Mouse (Mus musculus) thymus, adult 2 months (tissue): ENCODE measurements around the gene Shf. TPM values are rescaled to one million over a fixed set of nuclear protein-coding genes. Genes with fewer than 3 reads are reported as not detected.
"Not testable (repeated sequence)": the region's sequence is repeated elsewhere in the genome, so short reads cannot be mapped to it uniquely, and the experiment has no call there.

Source experiments
- DNase-seq: peaks from one replicate; pipeline ENCODE4 v3.0.0; 2021
- H3K27ac ChIP-seq: fragments of 200-500 bp; 2 replicates; pipeline ENCODE4 v1.5.1; 2012; ENCODE audit warnings: low read length, control low read depth; ENCODE audit not compliant: control insufficient read depth, insufficient read depth
- H3K27me3 ChIP-seq: fragments of 200-500 bp; 2 replicates; pipeline ENCODE4 v1.6.1; 2012; ENCODE audit warnings: mild to moderate bottlenecking, low read length, moderate library complexity, mixed read lengths; ENCODE audit not compliant: control insufficient read depth, insufficient read depth
- H3K36me3 ChIP-seq: fragments of 200-500 bp; 2 replicates; pipeline ENCODE4 v1.6.1; 2012; ENCODE audit warnings: mild to moderate bottlenecking, low read length, moderate library complexity; ENCODE audit not compliant: control insufficient read depth, insufficient read depth
- H3K4me1 ChIP-seq: fragments of 200-500 bp; replicated peaks from 2 replicates; pipeline ENCODE4 v1.6.1; 2012; ENCODE audit warnings: low read length; ENCODE audit not compliant: control insufficient read depth, insufficient read depth
- H3K4me3 ChIP-seq: fragments of 200-500 bp; 2 replicates; pipeline ENCODE4 v1.5.1; 2012; ENCODE audit warnings: mild to moderate bottlenecking, low read length, control low read depth, moderate library complexity; ENCODE audit not compliant: control insufficient read depth, insufficient read depth
- CTCF ChIP-seq: fragments of 200-500 bp; IDR thresholded peaks from 2 replicates; pipeline ENCODE4 v1.5.1; 2012; ENCODE audit warnings: mild to moderate bottlenecking, control low read depth, low read length, moderate library complexity, borderline replicate concordance; ENCODE audit not compliant: control insufficient read depth, poor library complexity, insufficient read depth; ENCODE audit errors: extremely low read depth
- POLR2A ChIP-seq: fragments of 200-500 bp; IDR thresholded peaks from 2 replicates; pipeline ENCODE4 v1.6.1; 2012; ENCODE audit warnings: mild to moderate bottlenecking, low read length, control low read depth, moderate library complexity; ENCODE audit not compliant: control insufficient read depth, poor library complexity, insufficient read depth; ENCODE audit errors: extremely low read depth
- WGBS: fragments of 180-500 bp; shearing (Covaris S2); methylation state at CpG from one replicate; pipeline ENCODE4 v1.1.7; 2018; 5-methylcytosine and 5-hydroxymethylcytosine counted together
- polyA plus RNA-seq: library from polyadenylated mRNA; depleted of rRNA; stranded (reverse); fragments of >200 nt; gene quantifications from 2 replicates; pipeline ENCODE4 v1.2.3, GENCODE M21; 2012; rRNA removed

Gene Shf
- polyA plus RNA-seq = 36.3 and 41.9 TPM in 2 replicates

- Histone ChIP-seq H3K4me3 (peak within 1 kb of the TSS; percentile 61), H3K4me1 (peaks cover 24% of the 10 kb centered on the region), H3K36me3 (no peaks in the 10 kb centered on the region), H3K27ac (no peak within 1 kb of the TSS; the same call in 1 of the 2 replicates), H3K27me3 (no peaks in the 10 kb centered on the region)
- DNase-seq = peak; percentile 87
- WGBS = 1% methylated on average over 48 of the region's 54 CpGs
- no peak for TF ChIP-seq CTCF
- TF ChIP-seq POLR2A = peak; percentile 91
Measured at GRCm38 (mm10) chr2:122368995-122369739, at the start of gene Shf. Gene Shf (minus strand): TSS chr2:122369162.

GRCm38 (mm10) chr2:122408928-122409327 is 40.0 kb upstream of the Shf start:
- no peaks in the 10 kb centered on the region for H3K27me3 ChIP-seq
- WGBS = 18% methylated on average over 7 of the region's 7 CpGs
- no peaks in the 10 kb centered on the region for H3K4me1 ChIP-seq
- no peak for TF ChIP-seq POLR2A
- no peak for TF ChIP-seq CTCF
- H3K36me3 ChIP-seq = no peaks in the 10 kb centered on the region
- no peak for DNase-seq
- H3K4me3 ChIP-seq = no peak overlapping the region
- H3K27ac ChIP-seq = no peak overlapping the region

GRCm38 (mm10) chr2:122407607-122408006 is 38.6 kb upstream of the Shf start:
- H3K4me3 ChIP-seq = no peak overlapping the region
- no peak overlapping the region for H3K27ac ChIP-seq
- no peaks in the 10 kb centered on the region for H3K4me1 ChIP-seq
- TF ChIP-seq CTCF = no peak
- TF ChIP-seq POLR2A = no peak
- 98% methylated on average over 2 of the region's 2 CpGs for WGBS
- no peaks in the 10 kb centered on the region for H3K36me3 ChIP-seq
- no peak for DNase-seq
- H3K27me3 ChIP-seq = no peaks in the 10 kb centered on the region

GRCm38 (mm10) chr2:122396150-122396549 is 27.2 kb upstream of the Shf start:
- no peak for TF ChIP-seq POLR2A
- no peak for TF ChIP-seq CTCF
- Histone ChIP-seq H3K27ac (no peak overlapping the region), H3K4me1 (no peaks in the 10 kb centered on the region), H3K4me3 (no peak overlapping the region), H3K27me3 (no peaks in the 10 kb centered on the region), H3K36me3 (no peaks in the 10 kb centered on the region)
- DNase-seq = no peak
- 98% methylated on average over 1 of the region's 1 CpGs for WGBS

- not testable (repeated sequence) for H3K4me1 ChIP-seq, DNase-seq, H3K36me3 ChIP-seq, H3K27ac ChIP-seq, H3K4me3 ChIP-seq, H3K27me3 ChIP-seq
- WGBS = 92% methylated on average over 3 of the region's 3 CpGs
Measured at GRCm38 (mm10) chr2:122387135-122387534, 18.2 kb upstream of the Shf start.

- Histone ChIP-seq H3K27ac (no peak overlapping the region), H3K4me1 (peaks cover 5% of the 10 kb centered on the region), H3K36me3 (no peaks in the 10 kb centered on the region), H3K27me3 (no peaks in the 10 kb centered on the region), H3K4me3 (no peak overlapping the region)
- DNase-seq = no peak
- WGBS = 53% methylated on average over 3 of the region's 3 CpGs
- TF ChIP-seq CTCF (no peak), POLR2A (no peak)
Measured at GRCm38 (mm10) chr2:122385095-122385494, 16.1 kb upstream of the Shf start.

- no peak for TF ChIP-seq POLR2A
- TF ChIP-seq CTCF = no peak
- Histone ChIP-seq H3K27me3 (no peaks in the 10 kb centered on the region), H3K36me3 (no peaks in the 10 kb centered on the region), H3K27ac (no peak overlapping the region), H3K4me1 (peaks cover 5% of the 10 kb centered on the region), H3K4me3 (no peak overlapping the region)
- WGBS = 81% methylated on average over 6 of the region's 6 CpGs
- DNase-seq = no peak
Measured at GRCm38 (mm10) chr2:122382121-122382520, 13.2 kb upstream of the Shf start.
